Mouse (Mus musculus) B cell, adult 2 months (primary cell): Measurements from ENCODE around the gene Cdh12.
"Not testable (repeated sequence)": the region's sequence is repeated elsewhere in the genome, so short reads cannot be mapped to it uniquely, and the experiment has no call there.

Experiments
- DNase-seq, 2 experiments: peaks; one replicate each; pipeline ENCODE4 v3.0.0; 2022

The Cdh12 gene

GRCm38 (mm10) chr15:21110874-21111603, 662.0 kb downstream of the Cdh12 start:
- no peak for DNase-seq

- not testable (repeated sequence) for DNase-seq
Observed at GRCm38 (mm10) chr15:21114775-21115174, 665.7 kb downstream of the Cdh12 start.

GRCm38 (mm10) chr15:21130660-21131059, 681.6 kb downstream of the Cdh12 start:
- no peak for DNase-seq

- no peak for DNase-seq
Observed at GRCm38 (mm10) chr15:21132999-21133398, 683.9 kb downstream of the Cdh12 start.

- DNase-seq, result no peak
Observed at GRCm38 (mm10) chr15:21146896-21147295, 697.8 kb downstream of the Cdh12 start.

GRCm38 (mm10) chr15:21153602-21154001, 704.5 kb downstream of the Cdh12 start:
- no peak for DNase-seq

GRCm38 (mm10) chr15:21179727-21180126, 730.7 kb downstream of the Cdh12 start:
- DNase-seq, result no peak

GRCm38 (mm10) chr15:21180191-21180590, 731.1 kb downstream of the Cdh12 start:
- DNase-seq, result no peak

GRCm38 (mm10) chr15:21185799-21186198, 736.7 kb downstream of the Cdh12 start:
- DNase-seq, result no peak

GRCm38 (mm10) chr15:21210089-21210488, 761.0 kb downstream of the Cdh12 start:
- not testable (repeated sequence) for DNase-seq

- no peak for DNase-seq
Observed at GRCm38 (mm10) chr15:21223006-21223405, 773.9 kb downstream of the Cdh12 start.

- DNase-seq, result no peak
Observed at GRCm38 (mm10) chr15:21261318-21261717, 812.3 kb downstream of the Cdh12 start.

GRCm38 (mm10) chr15:21269856-21270255, 820.8 kb downstream of the Cdh12 start:
- DNase-seq, result no peak

- DNase-seq, result no peak
Observed at GRCm38 (mm10) chr15:21297051-21297450, 848.0 kb downstream of the Cdh12 start.

GRCm38 (mm10) chr15:21315457-21315856, 866.4 kb downstream of the Cdh12 start:
- no peak for DNase-seq

- no peak for DNase-seq
Observed at GRCm38 (mm10) chr15:21343853-21344252, 894.8 kb downstream of the Cdh12 start.

- no peak for DNase-seq
Observed at GRCm38 (mm10) chr15:21344323-21344722, 895.3 kb downstream of the Cdh12 start.

- no peak for DNase-seq
Observed at GRCm38 (mm10) chr15:21344749-21345148, 895.7 kb downstream of the Cdh12 start.

- DNase-seq, result no peak
Observed at GRCm38 (mm10) chr15:21355356-21356101, 906.5 kb downstream of the Cdh12 start.

GRCm38 (mm10) chr15:21366366-21366765, 917.3 kb downstream of the Cdh12 start:
- DNase-seq, result no peak

GRCm38 (mm10) chr15:21375460-21375859, 926.4 kb downstream of the Cdh12 start:
- DNase-seq, result no peak

GRCm38 (mm10) chr15:21375871-21376270, 926.8 kb downstream of the Cdh12 start:
- no peak for DNase-seq

GRCm38 (mm10) chr15:21391442-21391841, 942.4 kb downstream of the Cdh12 start:
- DNase-seq, result not testable (repeated sequence)

- DNase-seq, result no peak
Observed at GRCm38 (mm10) chr15:21393080-21393479, 944.0 kb downstream of the Cdh12 start.
